Mouse (Mus musculus): ENCODE measurements at regions not wholly inside any gene's neighbourhood (a gene's known extent, or its start where the extent isn't known, plus 50 kb on each side); places are given as distances from the start of the nearest gene placed in this dataset.

- H3K36me3 ChIP-seq (ENCODE audit: control insufficient read depth, insufficient read depth, low read length), result no peaks in the 10 kb centered on the region
- H3K4me1 ChIP-seq (ENCODE audit: control insufficient read depth, insufficient read depth, low read length), result no peaks in the 10 kb centered on the region
- no peak overlapping the region for H3K27ac ChIP-seq (ENCODE audit: control insufficient read depth, insufficient read depth, low read depth, low read length)
- H3K27me3 ChIP-seq (ENCODE audit: control insufficient read depth, insufficient read depth, low read length), result no peaks in the 10 kb centered on the region
- no peak overlapping the region for H3K4me3 ChIP-seq (ENCODE audit: control insufficient read depth, low read depth, low read length)
- TF ChIP-seq CTCF (IDR thresholded peaks at IDR 0.05; ENCODE audit: control insufficient read depth, insufficient read depth, insufficient replicate concordance, low read depth, low read length) (no peak), POLR2A (IDR thresholded peaks at IDR 0.05; ENCODE audit: control insufficient read depth, low read depth, low read length) (no peak)
Observed at GRCm38 (mm10) chr2:137694020-137694419, 562.3 kb upstream of the Btbd3 start.

GRCm38 (mm10) chr2:137687208-137687607 is 569.2 kb upstream of the Btbd3 start:
- no peaks in the 10 kb centered on the region for H3K4me1 ChIP-seq (ENCODE audit: control insufficient read depth, insufficient read depth, low read length)
- no peak for TF ChIP-seq CTCF (IDR thresholded peaks at IDR 0.05; ENCODE audit: control insufficient read depth, insufficient read depth, insufficient replicate concordance, low read depth, low read length)
- TF ChIP-seq POLR2A (IDR thresholded peaks at IDR 0.05; ENCODE audit: control insufficient read depth, low read depth, low read length), result no peak
- H3K27ac ChIP-seq (ENCODE audit: control insufficient read depth, insufficient read depth, low read depth, low read length), result no peak overlapping the region
- H3K27me3 ChIP-seq (ENCODE audit: control insufficient read depth, insufficient read depth, low read length), result no peaks in the 10 kb centered on the region
- no peak overlapping the region for H3K4me3 ChIP-seq (ENCODE audit: control insufficient read depth, low read depth, low read length)
- H3K36me3 ChIP-seq (ENCODE audit: control insufficient read depth, insufficient read depth, low read length), result no peaks in the 10 kb centered on the region

GRCm38 (mm10) chr2:137686735-137687134 is 569.6 kb upstream of the Btbd3 start:
- Histone ChIP-seq H3K36me3 (ENCODE audit: control insufficient read depth, insufficient read depth, low read length) (no peaks in the 10 kb centered on the region), H3K27me3 (ENCODE audit: control insufficient read depth, insufficient read depth, low read length) (no peaks in the 10 kb centered on the region), H3K4me3 (ENCODE audit: control insufficient read depth, low read depth, low read length) (no peak overlapping the region), H3K27ac (ENCODE audit: control insufficient read depth, insufficient read depth, low read depth, low read length) (no peak overlapping the region), H3K4me1 (ENCODE audit: control insufficient read depth, insufficient read depth, low read length) (no peaks in the 10 kb centered on the region)
- TF ChIP-seq CTCF (IDR thresholded peaks at IDR 0.05; ENCODE audit: control insufficient read depth, insufficient read depth, insufficient replicate concordance, low read depth, low read length) (no peak), POLR2A (IDR thresholded peaks at IDR 0.05; ENCODE audit: control insufficient read depth, low read depth, low read length) (no peak)

- TF ChIP-seq POLR2A (IDR thresholded peaks at IDR 0.05; ENCODE audit: control insufficient read depth, low read depth, low read length) (no peak), CTCF (IDR thresholded peaks at IDR 0.05; ENCODE audit: control insufficient read depth, insufficient read depth, insufficient replicate concordance, low read depth, low read length) (no peak)
- H3K4me1 ChIP-seq (ENCODE audit: control insufficient read depth, insufficient read depth, low read length), result no peaks in the 10 kb centered on the region
- H3K27ac ChIP-seq (ENCODE audit: control insufficient read depth, insufficient read depth, low read depth, low read length), result no peak overlapping the region
- H3K27me3 ChIP-seq (ENCODE audit: control insufficient read depth, insufficient read depth, low read length), result no peaks in the 10 kb centered on the region
- H3K4me3 ChIP-seq (ENCODE audit: control insufficient read depth, low read depth, low read length), result no peak overlapping the region
- H3K36me3 ChIP-seq (ENCODE audit: control insufficient read depth, insufficient read depth, low read length), result no peaks in the 10 kb centered on the region
Observed at GRCm38 (mm10) chr2:137681762-137682161, 565.3 kb upstream of the Jag1 start.

GRCm38 (mm10) chr2:137663171-137663570 is 546.7 kb upstream of the Jag1 start:
- Histone ChIP-seq H3K4me3 (ENCODE audit: control insufficient read depth, low read depth, low read length) (peak overlapping the region; percentile 4; the same call in 1 of the 2 replicates), H3K4me1 (ENCODE audit: control insufficient read depth, insufficient read depth, low read length) (no peaks in the 10 kb centered on the region), H3K36me3 (ENCODE audit: control insufficient read depth, insufficient read depth, low read length) (no peaks in the 10 kb centered on the region), H3K27me3 (ENCODE audit: control insufficient read depth, insufficient read depth, low read length) (no peaks in the 10 kb centered on the region), H3K27ac (ENCODE audit: control insufficient read depth, insufficient read depth, low read depth, low read length) (no peak overlapping the region)
- no peak for TF ChIP-seq CTCF (IDR thresholded peaks at IDR 0.05; ENCODE audit: control insufficient read depth, insufficient read depth, insufficient replicate concordance, low read depth, low read length)
- no peak for TF ChIP-seq POLR2A (IDR thresholded peaks at IDR 0.05; ENCODE audit: control insufficient read depth, low read depth, low read length)

GRCm38 (mm10) chr2:137662216-137662615 is 545.8 kb upstream of the Jag1 start:
- H3K27me3 ChIP-seq (ENCODE audit: control insufficient read depth, insufficient read depth, low read length), result no peaks in the 10 kb centered on the region
- no peaks in the 10 kb centered on the region for H3K36me3 ChIP-seq (ENCODE audit: control insufficient read depth, insufficient read depth, low read length)
- H3K27ac ChIP-seq (ENCODE audit: control insufficient read depth, insufficient read depth, low read depth, low read length), result no peak overlapping the region
- no peaks in the 10 kb centered on the region for H3K4me1 ChIP-seq (ENCODE audit: control insufficient read depth, insufficient read depth, low read length)
- no peak for TF ChIP-seq CTCF (IDR thresholded peaks at IDR 0.05; ENCODE audit: control insufficient read depth, insufficient read depth, insufficient replicate concordance, low read depth, low read length)
- TF ChIP-seq POLR2A (IDR thresholded peaks at IDR 0.05; ENCODE audit: control insufficient read depth, low read depth, low read length), result no peak
- no peak overlapping the region for H3K4me3 ChIP-seq (ENCODE audit: control insufficient read depth, low read depth, low read length)

- Histone ChIP-seq H3K27ac (ENCODE audit: control insufficient read depth, insufficient read depth, low read depth, low read length) (no peak overlapping the region), H3K27me3 (ENCODE audit: control insufficient read depth, insufficient read depth, low read length) (no peaks in the 10 kb centered on the region), H3K4me1 (ENCODE audit: control insufficient read depth, insufficient read depth, low read length) (no peaks in the 10 kb centered on the region), H3K4me3 (ENCODE audit: control insufficient read depth, low read depth, low read length) (no peak overlapping the region), H3K36me3 (ENCODE audit: control insufficient read depth, insufficient read depth, low read length) (no peaks in the 10 kb centered on the region)
- TF ChIP-seq POLR2A (IDR thresholded peaks at IDR 0.05; ENCODE audit: control insufficient read depth, low read depth, low read length) (no peak), CTCF (IDR thresholded peaks at IDR 0.05; ENCODE audit: control insufficient read depth, insufficient read depth, insufficient replicate concordance, low read depth, low read length) (no peak)
Observed at GRCm38 (mm10) chr2:137660449-137660848, 544.0 kb upstream of the Jag1 start.

GRCm38 (mm10) chr2:137654296-137654695 is 537.9 kb upstream of the Jag1 start:
- no peak overlapping the region for H3K27ac ChIP-seq (ENCODE audit: control insufficient read depth, insufficient read depth, low read depth, low read length)
- H3K4me1 ChIP-seq (ENCODE audit: control insufficient read depth, insufficient read depth, low read length), result no peaks in the 10 kb centered on the region
- H3K36me3 ChIP-seq (ENCODE audit: control insufficient read depth, insufficient read depth, low read length), result no peaks in the 10 kb centered on the region
- no peak for TF ChIP-seq CTCF (IDR thresholded peaks at IDR 0.05; ENCODE audit: control insufficient read depth, insufficient read depth, insufficient replicate concordance, low read depth, low read length)
- no peaks in the 10 kb centered on the region for H3K27me3 ChIP-seq (ENCODE audit: control insufficient read depth, insufficient read depth, low read length)
- H3K4me3 ChIP-seq (ENCODE audit: control insufficient read depth, low read depth, low read length), result no peak overlapping the region
